Mouse (Mus musculus): ENCODE data around the gene Exph5.

Gene Exph5

GRCm38 (mm10) chr9:53356219-53357155 is 55.0 kb downstream of the Exph5 start:
- DNase-seq (ENCODE audit: low read depth in 2 of 2, low spot score in 2 of 2): no peak

GRCm38 (mm10) chr9:53371339-53371738 is 69.9 kb downstream of the Exph5 start:
- no peak for DNase-seq (ENCODE audit: low read depth in 2 of 2, low spot score in 2 of 2)

DNA sequence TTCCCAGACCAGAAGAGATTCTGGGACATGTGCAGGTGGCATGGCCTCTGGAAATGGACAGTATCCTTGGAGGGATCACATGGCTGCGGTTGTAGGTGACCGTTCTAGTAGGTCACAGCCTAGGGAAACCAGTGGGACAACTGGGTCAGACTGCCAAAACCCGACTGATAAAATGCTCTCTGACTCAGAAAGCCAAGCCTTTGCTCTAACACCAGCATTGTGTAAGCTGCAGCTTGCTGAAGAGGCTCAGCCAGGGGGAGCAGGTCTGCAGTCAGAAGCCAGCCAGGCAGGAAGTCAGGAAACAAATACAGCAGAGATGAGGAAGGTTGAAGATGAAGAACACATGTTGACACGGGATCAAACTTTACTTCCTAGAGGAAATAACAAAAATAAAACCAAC is 74.4 kb downstream of the Exph5 start:
- no peak for DNase-seq (ENCODE audit: low read depth in 2 of 2, low spot score in 2 of 2)

GRCm38 (mm10) chr9:53376820-53377219 is 75.3 kb downstream of the Exph5 start:
- DNase-seq (ENCODE audit: low read depth in 2 of 2, low spot score in 2 of 2): peak; percentile 16 to 35

DNA sequence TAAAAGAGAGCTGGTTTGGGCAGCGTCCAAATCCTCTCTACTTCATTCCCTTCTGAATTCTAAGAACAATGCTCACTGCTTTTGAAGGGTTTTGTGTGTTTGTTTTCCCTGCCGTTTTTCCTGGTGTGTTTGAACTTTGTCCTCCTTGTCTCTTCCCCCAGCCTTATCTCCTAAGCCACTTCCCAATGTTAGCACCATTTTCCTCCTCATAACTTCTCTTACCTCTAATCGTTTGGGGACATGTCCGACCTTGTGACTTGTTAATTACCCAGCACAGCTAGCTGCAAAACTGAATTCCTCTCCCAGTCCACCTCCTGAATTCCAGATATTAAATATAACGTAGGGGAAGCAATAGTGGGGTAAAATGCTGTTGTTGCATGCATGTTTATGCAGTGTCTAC is 76.1 kb downstream of the Exph5 start:
- no peak for DNase-seq (ENCODE audit: low read depth in 2 of 2, low spot score in 2 of 2)

GRCm38 (mm10) chr9:53378171-53378570 is 76.7 kb downstream of the Exph5 start:
- DNase-seq (ENCODE audit: low read depth in 2 of 2, low spot score in 2 of 2): no peak

GRCm38 (mm10) chr9:53380595-53380994 is 79.1 kb downstream of the Exph5 start:
- no peak for DNase-seq (ENCODE audit: low read depth in 2 of 2, low spot score in 2 of 2)

GRCm38 (mm10) chr9:53381113-53381615 is 79.7 kb downstream of the Exph5 start:
- DNase-seq (ENCODE audit: low read depth in 2 of 2, low spot score in 2 of 2): no peak

GRCm38 (mm10) chr9:53383951-53384866 is 82.7 kb downstream of the Exph5 start, which contains the start of gene Kdelc2:
TSS of gene Kdelc2 (plus strand) at chr9:53384025.
- DNase-seq (ENCODE audit: low read depth in 2 of 2, low spot score in 2 of 2): no peak

DNA sequence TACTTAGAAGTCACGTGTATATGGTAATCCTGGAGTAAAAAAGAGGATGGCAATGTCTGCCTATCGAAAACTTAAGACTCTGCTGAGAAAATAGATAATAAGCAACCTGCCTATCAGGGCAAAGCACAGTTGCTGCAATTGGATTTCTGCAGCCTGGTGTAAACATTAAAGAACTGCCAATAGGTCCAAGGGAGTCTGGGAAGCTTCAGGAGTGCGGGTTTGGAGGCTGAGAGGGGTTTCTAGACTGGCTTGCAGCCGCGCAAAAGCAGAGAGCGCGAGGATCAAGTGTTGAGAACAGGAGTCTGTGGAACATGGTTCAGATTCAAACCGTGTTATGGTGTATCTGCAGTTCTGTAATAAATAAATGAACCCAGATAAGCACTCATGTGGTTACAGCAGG is 83.4 kb downstream of the Exph5 start:
- no peak for DNase-seq (ENCODE audit: low read depth in 2 of 2, low spot score in 2 of 2)

GRCm38 (mm10) chr9:53387431-53387830 is 86.0 kb downstream of the Exph5 start:
- DNase-seq (ENCODE audit: low read depth in 2 of 2, low spot score in 2 of 2): no peak

DNA sequence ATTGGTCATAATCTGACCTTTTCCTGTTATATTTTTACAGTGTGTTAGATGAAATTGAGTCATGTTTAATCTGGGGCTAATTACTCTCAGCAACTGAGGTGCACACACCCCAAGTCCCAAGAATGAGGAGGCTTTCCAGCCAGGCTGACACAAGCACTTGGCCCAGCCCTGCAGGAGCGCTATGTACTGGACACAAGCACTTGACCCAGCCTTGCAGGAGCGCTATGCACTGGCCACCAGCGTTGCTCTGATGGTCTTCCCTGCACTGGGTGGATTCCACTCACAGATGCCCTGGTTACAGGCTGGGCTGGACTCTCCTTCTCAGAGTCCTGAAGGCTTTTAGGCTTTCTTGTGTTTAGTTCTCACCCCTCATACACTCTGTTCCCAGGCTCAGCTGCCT is 87.6 kb downstream of the Exph5 start:
- no peak for DNase-seq (ENCODE audit: low read depth in 2 of 2, low spot score in 2 of 2)

DNA sequence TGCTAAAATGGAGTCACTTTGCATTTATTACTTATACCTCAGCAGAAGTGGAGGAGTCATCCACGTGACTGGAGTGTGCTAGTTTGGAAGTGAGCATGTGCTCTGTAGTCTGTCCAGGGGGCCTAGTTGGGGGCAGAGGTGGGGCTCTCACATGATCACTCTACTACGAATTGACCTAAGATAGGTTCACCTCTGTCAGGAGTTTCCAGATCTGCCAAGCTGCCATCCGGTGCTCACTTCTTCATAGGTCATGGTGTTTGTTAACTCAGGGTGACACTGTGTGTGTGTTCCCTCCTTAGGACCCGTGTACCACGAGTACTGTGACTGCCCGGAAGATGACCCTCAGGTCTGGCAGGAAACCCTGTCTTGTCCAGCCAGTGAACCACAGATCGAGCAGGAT is 88.7 kb downstream of the Exph5 start:
- DNase-seq (ENCODE audit: low read depth in 2 of 2, low spot score in 2 of 2): no peak

DNA sequence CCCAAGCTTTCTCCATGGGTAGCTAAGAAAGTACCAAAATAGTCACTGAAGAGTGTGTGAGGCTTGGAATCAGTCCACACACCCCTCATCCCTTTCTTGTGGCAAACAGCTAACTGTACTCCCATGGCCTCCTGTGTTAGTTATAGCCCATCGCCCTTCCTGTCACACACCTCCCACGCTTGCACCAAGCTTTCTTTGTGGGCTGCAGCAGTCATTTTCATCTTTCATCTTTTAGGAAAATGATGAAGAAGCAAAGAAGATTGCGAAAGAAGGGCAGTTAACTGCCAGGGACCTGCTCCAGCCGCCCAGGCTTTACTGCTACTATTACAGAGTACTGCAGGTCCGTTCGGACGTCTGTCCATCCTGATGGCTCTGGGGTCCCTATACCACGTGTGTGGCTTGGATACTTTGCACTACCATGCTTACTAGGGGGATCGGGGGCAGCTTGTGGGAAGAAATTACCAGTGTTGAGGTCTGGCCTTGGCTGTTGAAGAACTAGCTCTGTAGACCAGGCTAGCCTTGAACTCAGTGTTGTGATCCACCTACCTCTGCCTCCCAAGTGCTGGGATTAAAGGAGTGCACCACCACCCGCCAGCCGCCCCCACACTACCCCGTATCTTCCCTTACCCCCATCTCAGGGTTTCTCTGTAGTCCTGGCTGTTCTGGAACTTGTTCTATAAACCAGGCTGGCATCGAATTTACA is 96.4 kb downstream of the Exph5 start:
- DNase-seq (ENCODE audit: low read depth in 2 of 2, low spot score in 2 of 2): no peak

DNA sequence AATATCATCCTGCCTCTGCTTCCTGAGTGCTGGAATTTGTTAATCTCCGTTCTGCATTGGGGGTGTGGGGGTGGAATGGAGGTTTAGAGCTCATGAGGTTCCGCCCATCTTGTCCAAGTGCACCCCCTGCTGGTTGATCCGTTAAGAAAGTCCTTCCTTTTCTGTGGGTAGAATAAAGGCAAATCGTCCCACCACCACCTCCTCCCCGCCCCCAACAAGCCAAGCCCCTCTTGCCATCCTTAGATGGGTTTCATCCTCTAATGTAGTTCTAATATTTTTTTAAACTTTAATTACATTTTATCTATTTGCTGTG is 96.9 kb downstream of the Exph5 start:
- DNase-seq (ENCODE audit: low read depth in 2 of 2, low spot score in 2 of 2): peak; percentile 35 to 66

- DNase-seq (ENCODE audit: low read depth in 2 of 2, low spot score in 2 of 2): no peak
These were observed 98.1 kb downstream of the Exph5 start for GRCm38 (mm10) chr9:53399537-53399936.

GRCm38 (mm10) chr9:53400696-53401095 is 99.2 kb downstream of the Exph5 start:
- no peak for DNase-seq (ENCODE audit: low read depth in 2 of 2, low spot score in 2 of 2)

GRCm38 (mm10) chr9:53401146-53401545 is 99.7 kb downstream of the Exph5 start:
- DNase-seq (ENCODE audit: low read depth in 2 of 2, low spot score in 2 of 2): no peak

DNA sequence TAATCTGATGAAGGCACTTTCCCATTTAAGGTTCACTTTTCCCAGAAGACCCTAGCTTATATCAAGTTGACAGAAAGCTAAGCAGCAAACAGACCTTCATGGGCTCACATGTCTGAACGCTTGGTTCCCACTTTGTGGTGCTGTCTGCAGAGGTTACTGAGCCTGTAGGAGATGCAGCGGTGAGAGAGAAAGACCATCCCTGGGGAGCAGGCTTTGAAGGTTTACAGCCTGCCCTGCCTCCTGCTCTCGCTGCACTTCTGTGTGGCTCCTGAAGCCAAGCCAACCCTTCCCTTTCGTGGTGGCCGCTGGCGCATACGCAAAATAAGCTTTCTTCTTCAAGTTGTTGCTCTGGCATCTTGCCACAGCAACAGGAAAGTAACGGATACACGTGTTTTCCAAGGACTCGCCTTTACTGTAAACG is 100.8 kb downstream of the Exph5 start, which contains the start of gene 4930550C14Rik:
4930550C14Rik (plus strand) TSS at position 35 of the 421 bp plus-strand sequence.
- DNase-seq (ENCODE audit: low read depth in 2 of 2, low spot score in 2 of 2): no peak

GRCm38 (mm10) chr9:53402991-53403390 is 101.5 kb downstream of the Exph5 start:
- DNase-seq (ENCODE audit: low read depth in 2 of 2, low spot score in 2 of 2): no peak

All from CD8-positive naive resting alpha-beta T cell, adult 2 months (primary cell).